Mouse (Mus musculus) midbrain, embryonic 10.5 days (tissue): ENCODE data around the gene Dmpk. TPM values are rescaled to one million over a fixed set of nuclear protein-coding genes. Genes with fewer than 3 reads are reported as not detected.

ENCODE experiments used
- DNase-seq: peaks from one replicate; pipeline ENCODE4 v3.0.0-alpha.2; 2017; ENCODE audit warnings: low spot score
- H3K27ac ChIP-seq: fragments of 300-500 bp; sonication (generic); replicated peaks from 2 replicates; pipeline ENCODE4 v1.5.1; 2016; ENCODE audit warnings: mild to moderate bottlenecking
- H3K27me3 ChIP-seq: fragments of 300-500 bp; sonication (generic); 2 replicates; pipeline ENCODE4 v1.6.1; 2016; ENCODE audit warnings: low read depth, mild to moderate bottlenecking; ENCODE audit not compliant: poor library complexity, severe bottlenecking
- H3K36me3 ChIP-seq: fragments of 300-500 bp; sonication (generic); 2 replicates; pipeline ENCODE4 v1.6.1; 2016; ENCODE audit warnings: mild to moderate bottlenecking, moderate library complexity
- H3K4me1 ChIP-seq: fragments of 300-500 bp; sonication (generic); 2 replicates; pipeline ENCODE4 v1.6.1; 2016
- H3K4me3 ChIP-seq: fragments of 300-500 bp; sonication (generic); 2 replicates; pipeline ENCODE4 v1.5.1; 2016; ENCODE audit warnings: mild to moderate bottlenecking, moderate library complexity
- H3K9me3 ChIP-seq: fragments of 300-500 bp; sonication (generic); replicated peaks from 2 replicates; pipeline ENCODE4 v1.6.1; 2016; ENCODE audit warnings: mild to moderate bottlenecking
- WGBS: fragments of 180-500 bp; shearing (Covaris S2); methylation state at CpG from one replicate; pipeline ENCODE4 v1.1.7; 2016; 5-methylcytosine and 5-hydroxymethylcytosine counted together
- polyA plus RNA-seq: library from polyadenylated mRNA; unstranded; fragments of >200 nt; fragmentation: Nextera tagmentation; extraction: Ambion mirVana; gene quantifications from 2 replicates; pipeline ENCODE4 v1.2.1, GENCODE M21; 2016

Dmpk gene
- polyA plus RNA-seq, 1 experiment from 2014 or later, result 8.2 TPM

GRCm38 (mm10) chr7:19109565-19109964 is 25.9 kb downstream of the Dmpk start:
- 78% methylated on average over 1 of the region's 1 CpGs for WGBS
- Histone ChIP-seq H3K27me3 (peaks cover 3% of the 10 kb centered on the region; the same call in 1 of the 2 replicates), H3K4me3 (no peak overlapping the region), H3K9me3 (no peaks in the 10 kb centered on the region), H3K36me3 (no peaks in the 10 kb centered on the region), H3K4me1 (no peaks in the 10 kb centered on the region), H3K27ac (no peak overlapping the region)
- DNase-seq, result no peak

DNA sequence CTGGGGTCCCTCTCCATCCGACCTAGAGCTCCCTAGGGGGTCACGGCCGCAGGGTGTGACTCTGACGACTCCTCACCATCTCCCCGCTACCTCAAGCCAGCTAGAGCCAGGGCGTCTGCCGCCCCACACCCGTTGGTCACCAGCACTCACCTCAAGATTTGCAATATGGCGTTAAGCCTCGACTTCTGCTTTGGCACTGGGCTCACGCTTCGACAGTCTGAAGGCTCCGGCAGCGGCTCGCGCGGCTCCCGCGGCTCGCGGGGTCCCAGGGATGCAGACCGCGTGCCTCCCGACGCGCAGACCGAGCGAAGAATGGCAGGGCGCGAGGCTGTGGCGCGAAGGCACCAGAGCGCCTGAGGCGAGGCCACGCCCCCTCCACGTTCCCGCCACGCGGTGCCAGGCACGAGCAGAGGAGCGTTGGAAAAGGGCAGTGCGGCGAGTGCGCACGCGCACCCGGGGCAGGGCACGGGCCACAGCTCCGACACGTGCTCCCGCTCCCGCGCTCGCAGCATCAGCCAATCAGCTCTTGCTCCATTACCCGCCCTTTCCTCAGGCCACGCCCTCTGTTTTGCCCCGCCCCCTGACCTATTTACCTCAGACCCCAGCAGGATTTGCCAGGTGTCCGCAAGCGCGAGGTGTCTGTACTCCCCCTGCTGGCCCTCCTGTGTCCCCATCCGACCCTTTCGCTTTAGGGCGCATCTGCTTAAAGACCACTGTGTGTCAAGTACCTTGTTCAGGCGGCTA is 34.6 kb downstream of the Dmpk start, which contains the start of gene Gm4969:
TSS of gene Gm4969 (minus strand) at position 341 of the 744 bp plus-strand sequence.
- Histone ChIP-seq H3K27me3 (peaks cover 18% of the 10 kb centered on the region), H3K36me3 (peaks cover 5% of the 10 kb centered on the region; the same call in 1 of the 2 replicates), H3K4me1 (peaks cover 24% of the 10 kb centered on the region), H3K27ac (peak within 1 kb of the TSS; percentile 42; the same call in 1 of the 2 replicates), H3K9me3 (peaks cover 14% of the 10 kb centered on the region), H3K4me3 (peak within 1 kb of the TSS; percentile 36)
- WGBS, result 20% methylated on average over 62 of the region's 64 CpGs
- peak; percentile 66 for DNase-seq

GRCm38 (mm10) chr7:19119083-19119482 is 35.4 kb downstream of the Dmpk start:
- WGBS, result 93% methylated on average over 8 of the region's 8 CpGs
- Histone ChIP-seq H3K9me3 (peaks cover 14% of the 10 kb centered on the region), H3K4me1 (peaks cover 24% of the 10 kb centered on the region), H3K36me3 (peaks cover 5% of the 10 kb centered on the region; the same call in 1 of the 2 replicates), H3K27me3 (peaks cover 18% of the 10 kb centered on the region), H3K4me3 (no peak overlapping the region), H3K27ac (no peak overlapping the region)
- DNase-seq, result peak; percentile 20

- Histone ChIP-seq H3K27me3 (peaks cover 18% of the 10 kb centered on the region), H3K4me1 (peaks cover 24% of the 10 kb centered on the region), H3K9me3 (peaks cover 14% of the 10 kb centered on the region), H3K4me3 (peak within 1 kb of the TSS; percentile 82), H3K27ac (peak within 1 kb of the TSS; percentile 86), H3K36me3 (peaks cover 5% of the 10 kb centered on the region; the same call in 1 of the 2 replicates)
- DNase-seq, result peak; percentile 92
- 3% methylated on average over 34 of the region's 34 CpGs for WGBS
These were observed 36.2 kb downstream of the Dmpk start, which contains the start of gene Fbxo46 for GRCm38 (mm10) chr7:19119631-19120429. TSS of gene Fbxo46 (plus strand) at chr7:19119859.

DNA sequence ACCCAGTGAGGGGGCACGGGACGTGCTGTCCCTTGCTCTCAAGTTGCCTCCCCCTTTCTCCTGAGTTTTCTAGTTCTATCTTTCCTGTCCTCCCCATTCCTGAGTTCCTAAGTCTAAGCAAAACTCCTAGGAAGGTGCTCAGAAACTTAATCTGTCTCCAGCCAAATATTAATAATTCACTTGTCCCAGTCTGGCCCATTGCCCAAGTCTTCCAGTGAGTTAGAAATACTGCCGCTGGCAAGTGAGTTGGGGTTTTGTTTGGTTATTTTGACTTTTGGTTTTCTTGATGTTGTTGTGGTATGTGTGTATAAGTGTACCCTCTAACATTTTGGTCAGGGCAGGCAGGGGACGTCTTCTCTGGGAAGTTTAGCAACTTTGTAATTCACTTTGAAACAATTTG is 38.0 kb downstream of the Dmpk start:
- peaks cover 24% of the 10 kb centered on the region for H3K4me1 ChIP-seq
- H3K27ac ChIP-seq, result no peak overlapping the region
- peaks cover 18% of the 10 kb centered on the region for H3K27me3 ChIP-seq
- 0 out of 2 replicates have a peak overlapping the region, but pooled peaks have one; percentile 82 for H3K4me3 ChIP-seq
- H3K9me3 ChIP-seq, result peaks cover 14% of the 10 kb centered on the region
- DNase-seq, result no peak
- peaks cover 5% of the 10 kb centered on the region for H3K36me3 ChIP-seq
- 94% methylated on average over 4 of the region's 4 CpGs for WGBS

DNA sequence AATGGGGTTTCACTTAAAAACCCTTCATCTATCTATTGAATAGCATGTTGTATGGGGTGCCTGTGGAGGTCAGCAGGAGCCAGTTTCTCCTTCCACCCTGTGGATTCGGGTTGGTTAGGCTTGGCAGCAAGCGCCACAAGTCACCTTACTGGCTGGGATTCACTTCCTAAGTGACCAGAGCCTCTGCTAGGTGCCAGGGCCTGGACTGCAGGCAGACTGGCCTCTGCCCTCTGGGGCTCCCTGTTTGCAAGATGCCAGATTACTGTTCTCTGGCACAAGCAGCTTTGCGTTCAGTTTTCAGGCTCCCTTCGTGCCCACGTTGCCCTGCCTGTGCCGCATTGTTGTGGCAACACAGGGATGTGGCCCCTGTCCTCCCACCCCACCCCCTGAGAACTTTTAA is 41.1 kb downstream of the Dmpk start:
- Histone ChIP-seq H3K27me3 (no peaks in the 10 kb centered on the region), H3K4me3 (no peak overlapping the region), H3K36me3 (peaks cover 24% of the 10 kb centered on the region), H3K4me1 (peaks cover 17% of the 10 kb centered on the region), H3K27ac (no peak overlapping the region), H3K9me3 (0 out of 2 replicates have a peak, but pooled peaks cover 2% of the 10 kb centered on the region)
- 92% methylated on average over 6 of the region's 6 CpGs for WGBS
- DNase-seq, result no peak

DNA sequence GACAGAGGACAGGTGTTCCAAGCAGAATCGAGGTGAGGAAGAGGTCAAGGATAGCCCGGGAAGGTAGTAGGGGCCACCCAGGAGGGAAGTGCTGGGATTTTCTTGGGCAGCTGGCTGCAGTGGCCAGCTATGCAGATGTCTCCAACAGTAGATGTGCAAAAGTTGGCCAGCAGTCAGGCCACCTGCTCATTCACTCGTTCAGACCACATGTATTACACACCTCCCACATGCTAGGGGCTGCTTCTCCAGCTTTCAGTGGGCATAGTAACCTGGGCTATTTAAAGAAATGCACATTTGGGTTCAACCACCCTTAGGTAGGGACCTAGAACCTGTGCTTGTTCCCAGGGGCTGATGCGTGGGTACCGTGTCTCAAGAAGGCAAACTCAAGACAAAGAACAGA is 44.1 kb downstream of the Dmpk start:
- H3K27me3 ChIP-seq, result no peaks in the 10 kb centered on the region
- H3K9me3 ChIP-seq, result no peaks in the 10 kb centered on the region
- H3K27ac ChIP-seq, result no peak overlapping the region
- no peak overlapping the region for H3K4me3 ChIP-seq
- peaks cover 22% of the 10 kb centered on the region for H3K36me3 ChIP-seq
- DNase-seq, result no peak
- H3K4me1 ChIP-seq, result peaks cover 22% of the 10 kb centered on the region
- WGBS, result 96% methylated on average over 5 of the region's 5 CpGs

DNA sequence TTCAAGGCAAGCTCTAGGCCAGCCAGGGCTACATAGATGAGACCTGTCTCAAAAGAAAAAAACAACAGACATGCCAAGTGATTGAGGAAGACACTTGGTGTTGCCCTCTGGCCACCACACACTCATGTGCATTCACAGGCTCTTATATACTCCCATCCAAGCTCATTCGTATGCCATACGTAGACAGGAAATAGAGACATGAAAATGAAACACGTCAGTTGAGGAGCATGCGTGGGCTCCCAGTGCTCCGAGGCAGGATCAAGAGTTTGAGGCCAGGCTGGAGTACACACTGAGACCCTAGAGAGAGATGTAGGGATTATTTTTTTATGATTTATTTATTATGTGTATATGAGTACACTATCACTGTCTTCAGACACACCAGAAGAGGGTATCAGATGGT is 45.7 kb downstream of the Dmpk start:
- peaks cover 22% of the 10 kb centered on the region for H3K36me3 ChIP-seq
- H3K27me3 ChIP-seq, result no peaks in the 10 kb centered on the region
- no peak overlapping the region for H3K27ac ChIP-seq
- H3K4me3 ChIP-seq, result no peak overlapping the region
- no peaks in the 10 kb centered on the region for H3K9me3 ChIP-seq
- DNase-seq, result no peak
- whole genome bisulfite sequencing, result 94% methylated on average over 5 of the region's 5 CpGs
- peaks cover 22% of the 10 kb centered on the region for H3K4me1 ChIP-seq

GRCm38 (mm10) chr7:19130657-19131056 is 47.0 kb downstream of the Dmpk start:
- DNase-seq, result no peak
- H3K9me3 ChIP-seq, result no peaks in the 10 kb centered on the region
- peaks cover 22% of the 10 kb centered on the region for H3K4me1 ChIP-seq
- no peaks in the 10 kb centered on the region for H3K27me3 ChIP-seq
- peak overlapping the region; percentile 84 for H3K27ac ChIP-seq
- 35% methylated on average over 4 of the region's 4 CpGs for WGBS
- peak overlapping the region; percentile 54 for H3K4me3 ChIP-seq
- H3K36me3 ChIP-seq, result peaks cover 35% of the 10 kb centered on the region

- peak; percentile 98 for DNase-seq
- Histone ChIP-seq H3K4me1 (peaks cover 22% of the 10 kb centered on the region), H3K27me3 (no peaks in the 10 kb centered on the region), H3K9me3 (no peaks in the 10 kb centered on the region), H3K4me3 (peak overlapping the region; percentile 54), H3K27ac (peak overlapping the region; percentile 84), H3K36me3 (peaks cover 42% of the 10 kb centered on the region)
- WGBS, result under 1% methylated on average over 39 of the region's 39 CpGs
These were observed 47.7 kb downstream of the Dmpk start for GRCm38 (mm10) chr7:19131324-19131848.

GRCm38 (mm10) chr7:19136168-19136567 is 52.5 kb downstream of the Dmpk start:
- Histone ChIP-seq H3K4me3 (no peak overlapping the region), H3K36me3 (peaks cover 71% of the 10 kb centered on the region), H3K27me3 (no peaks in the 10 kb centered on the region), H3K4me1 (peaks cover 10% of the 10 kb centered on the region), H3K27ac (no peak overlapping the region), H3K9me3 (no peaks in the 10 kb centered on the region)
- DNase-seq, result no peak
- 96% methylated on average over 13 of the region's 13 CpGs for WGBS

DNA sequence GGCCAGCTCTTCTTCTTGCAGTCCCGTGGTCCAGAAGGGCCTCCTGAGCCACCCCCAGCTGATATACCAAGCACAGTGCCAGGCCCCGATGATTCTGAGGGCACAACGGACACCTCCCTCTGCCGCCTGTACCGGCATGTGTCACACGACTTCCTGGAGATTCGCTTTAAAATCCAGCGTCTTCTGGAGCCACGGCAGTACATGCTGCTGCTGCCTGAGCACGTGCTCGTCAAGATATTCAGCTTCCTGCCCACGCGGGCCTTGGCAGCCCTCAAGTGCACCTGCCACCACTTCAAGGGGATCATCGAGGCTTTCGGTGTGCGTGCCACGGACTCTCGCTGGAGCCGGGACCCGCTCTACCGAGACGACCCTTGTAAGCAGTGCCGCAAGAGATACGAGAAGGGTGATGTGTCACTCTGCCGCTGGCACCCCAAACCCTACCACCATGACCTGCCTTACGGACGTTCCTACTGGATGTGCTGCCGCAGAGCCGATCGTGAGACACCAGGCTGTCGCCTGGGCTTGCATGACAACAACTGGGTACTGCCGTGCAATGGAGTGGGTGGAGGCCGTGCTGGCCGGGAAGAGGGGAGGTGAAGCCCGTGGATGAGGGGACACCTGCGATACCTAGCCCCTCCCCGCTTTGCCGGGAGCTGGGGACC is 53.2 kb downstream of the Dmpk start:
- peaks cover 76% of the 10 kb centered on the region for H3K36me3 ChIP-seq
- WGBS, result 93% methylated on average over 38 of the region's 38 CpGs

More for the DNA sequence above, 53.2 kb downstream of the Dmpk start:
- peaks cover 3% of the 10 kb centered on the region for H3K4me1 ChIP-seq
- H3K27ac ChIP-seq, result no peak overlapping the region
- no peak for DNase-seq
- no peak overlapping the region for H3K4me3 ChIP-seq
- no peaks in the 10 kb centered on the region for H3K27me3 ChIP-seq
- H3K9me3 ChIP-seq, result no peaks in the 10 kb centered on the region
